Mouse (Mus musculus) brain, embryonic 14.5 days (tissue): ENCODE data around the gene Abhd17b.

Experiments used
- CTCF ChIP-seq: fragments of 200-500 bp; IDR thresholded peaks from 2 replicates; pipeline ENCODE4 v1.5.1; 2012; ENCODE audit warnings: inconsistent platforms, mild to moderate bottlenecking, moderate library complexity, borderline replicate concordance; ENCODE audit not compliant: insufficient read depth, insufficient read length; ENCODE audit errors: extremely low read depth
- POLR2A ChIP-seq: fragments of 200-500 bp; IDR thresholded peaks from 2 replicates; pipeline ENCODE4 v1.6.1; 2012; ENCODE audit warnings: mild to moderate bottlenecking, inconsistent platforms, borderline replicate concordance; ENCODE audit not compliant: poor library complexity, insufficient read depth, insufficient read length, severe bottlenecking; ENCODE audit errors: extremely low read depth

GRCm38 (mm10) chr19:21715005-21715442 lies 62.0 kb downstream of the Abhd17b start:
- TF ChIP-seq CTCF, result no peak
- TF ChIP-seq POLR2A, result no peak
